Mouse (Mus musculus): ENCODE measurements around the gene Gstm1. TPM values are rescaled to one million over a fixed set of nuclear protein-coding genes. Genes with fewer than 3 reads are reported as not detected.

Gstm1 gene
- total and polyA plus RNA-seq, 3 experiments = 334 to 658 (median 410) TPM

- DNase-seq = no peak
- Histone ChIP-seq H3K27ac (no peak overlapping the region; the same call in 1 of the 2 replicates), H3K9ac (ENCODE audit: low read depth, low read length) (no peak overlapping the region), H3K4me1 (ENCODE audit: control insufficient read depth, insufficient read depth, low read length) (peaks cover 3% of the 10 kb centered on the region), H3K4me3 (no peak overlapping the region), H3K27me3 (ENCODE audit: control insufficient read depth, insufficient read depth, low read length) (no peaks in the 10 kb centered on the region), H3K36me3 (ENCODE audit: control insufficient read depth, insufficient read depth, low read length) (no peaks in the 10 kb centered on the region), H3K79me2 (replicated peaks; ENCODE audit: control insufficient read depth, insufficient read depth, low read length) (no peaks in the 10 kb centered on the region)
- no peak for TF ChIP-seq POLR2A (IDR thresholded peaks at IDR 0.05; ENCODE audit: insufficient read depth, low read depth, low read length)
- no peak for TF ChIP-seq CTCF (IDR thresholded peaks at IDR 0.05)
- TF ChIP-seq EP300 (IDR thresholded peaks at IDR 0.05; ENCODE audit: insufficient read depth, low read depth, low read length) = no peak
- WGBS = 97% methylated on average over 4 of the region's 4 CpGs
- intact Hi-C loops (cut with DNase I) = loop anchor here (2.0 kb wide), 1 partner anchor 19 kb away; no protein-coding TSS in a partner anchor
Measured at GRCm38 (mm10) chr3:107964026-107964425, 53.7 kb downstream of the Gstm1 start.

Other genes starting within 250 kb of the Gstm1 start
- not detected for gene Eps8l3, start 140.7 kb downstream of the Gstm1 start, total RNA-seq (2021)
- not detected in 2 replicates for gene Eps8l3, start 140.7 kb downstream of the Gstm1 start, polyA plus RNA-seq (2012; rRNA removed)
- 10 to 100 TPM; 45.7 to 53.4 TPM for gene Gstm5, start 122.2 kb downstream of the Gstm1 start, total RNA-seq (2021)
- gene Gstm5, start 122.2 kb downstream of the Gstm1 start, polyA plus RNA-seq (2012; rRNA removed) = 59.5 and 104 TPM in 2 replicates
- 10 to 100 TPM; 80.5 to 95.0 TPM for gene Gstm7, start 86.2 kb downstream of the Gstm1 start, total RNA-seq (2021)
- gene Gstm7, start 86.2 kb downstream of the Gstm1 start, polyA plus RNA-seq (2012; rRNA removed) = 70.4 and 119 TPM in 2 replicates
- 1 to 10 TPM; 3.0 to 3.7 TPM for gene Gstm6, start 74.2 kb downstream of the Gstm1 start, total RNA-seq (2021)
- 3.7 and 4.6 TPM in 2 replicates for gene Gstm6, start 74.2 kb downstream of the Gstm1 start, polyA plus RNA-seq (2012; rRNA removed)
- not detected for gene Gstm3, start 48.7 kb downstream of the Gstm1 start, total RNA-seq (2021)
- gene Gstm3, start 48.7 kb downstream of the Gstm1 start, polyA plus RNA-seq (2012; rRNA removed) = 0.08 TPM in 1 of 2 replicates, not detected in the other
- 100 to 1,000 TPM; 214 to 222 TPM for gene Gstm2, start 31.5 kb downstream of the Gstm1 start, total RNA-seq (2021)
- gene Gstm2, start 31.5 kb downstream of the Gstm1 start, polyA plus RNA-seq (2012; rRNA removed) = 169 and 280 TPM in 2 replicates
- 10 to 100 TPM; 11.7 to 11.9 TPM for gene Gstm4, start 26.9 kb upstream of the Gstm1 start, total RNA-seq (2021)
- 17.1 and 24.6 TPM in 2 replicates for gene Gstm4, start 26.9 kb upstream of the Gstm1 start, polyA plus RNA-seq (2012; rRNA removed)
- 1 to 10 TPM; 4.1 to 4.6 TPM for gene Ampd2, start 68.7 kb upstream of the Gstm1 start, total RNA-seq (2021)
- gene Ampd2, start 68.7 kb upstream of the Gstm1 start, polyA plus RNA-seq (2012; rRNA removed) = 25.9 and 26.3 TPM in 2 replicates
- under 1 TPM in 1 of 2 experiments, not detected in 1; 0.11 TPM for gene Gnat2, start 74.8 kb upstream of the Gstm1 start, total RNA-seq (2021)
- gene Gnat2, start 74.8 kb upstream of the Gstm1 start, polyA plus RNA-seq (2012; rRNA removed) = not detected in 2 replicates
- 10 to 100 TPM; 16.5 to 18.1 TPM for gene Gnai3, start 128.2 kb upstream of the Gstm1 start, total RNA-seq (2021)
- gene Gnai3, start 128.2 kb upstream of the Gstm1 start, polyA plus RNA-seq (2012; rRNA removed) = 7.5 and 18.7 TPM in 2 replicates
- gene Gpr61, start 136.9 kb upstream of the Gstm1 start, total RNA-seq (2021) = not detected
- 0.04 TPM in 1 of 2 replicates, not detected in the other for gene Gpr61, start 136.9 kb upstream of the Gstm1 start, polyA plus RNA-seq (2012; rRNA removed)
- gene Amigo1, start 168.4 kb upstream of the Gstm1 start, total RNA-seq (2021) = 10 to 100 TPM; 16.8 to 17.7 TPM
- gene Amigo1, start 168.4 kb upstream of the Gstm1 start, polyA plus RNA-seq (2012; rRNA removed) = 16.4 and 18.6 TPM in 2 replicates
- gene Cyb561d1, start 183.2 kb upstream of the Gstm1 start, total RNA-seq (2021) = 1 to 10 TPM; 4.9 to 5.4 TPM
- gene Cyb561d1, start 183.2 kb upstream of the Gstm1 start, polyA plus RNA-seq (2012; rRNA removed) = 5.7 and 7.1 TPM in 2 replicates
- 1 to 10 TPM; 1.8 to 2.6 TPM for gene Atxn7l2, start 193.0 kb upstream of the Gstm1 start, total RNA-seq (2021)
- gene Atxn7l2, start 193.0 kb upstream of the Gstm1 start, polyA plus RNA-seq (2012; rRNA removed) = 4.1 and 4.2 TPM in 2 replicates
- gene Sypl2, start 208.7 kb upstream of the Gstm1 start, total RNA-seq (2021) = 1 to 10 TPM in 1 of 2 experiments, under 1 TPM in 1; 0.77 to 1.2 TPM
- 0.44 and 0.64 TPM in 2 replicates for gene Sypl2, start 208.7 kb upstream of the Gstm1 start, polyA plus RNA-seq (2012; rRNA removed)
- 10 to 100 TPM; 48.1 to 49.9 TPM for gene Psma5, start 239.0 kb upstream of the Gstm1 start, total RNA-seq (2021)
- 42.4 and 75.5 TPM in 2 replicates for gene Psma5, start 239.0 kb upstream of the Gstm1 start, polyA plus RNA-seq (2012; rRNA removed)